Mouse (Mus musculus): ENCODE results near the gene Tuba8. TPM values are rescaled to one million over a fixed set of nuclear protein-coding genes. Genes with fewer than 3 reads are reported as not detected.

The Tuba8 gene
- polyA plus RNA-seq, 1 experiment from 2014 or later = 6.7 TPM

DNA sequence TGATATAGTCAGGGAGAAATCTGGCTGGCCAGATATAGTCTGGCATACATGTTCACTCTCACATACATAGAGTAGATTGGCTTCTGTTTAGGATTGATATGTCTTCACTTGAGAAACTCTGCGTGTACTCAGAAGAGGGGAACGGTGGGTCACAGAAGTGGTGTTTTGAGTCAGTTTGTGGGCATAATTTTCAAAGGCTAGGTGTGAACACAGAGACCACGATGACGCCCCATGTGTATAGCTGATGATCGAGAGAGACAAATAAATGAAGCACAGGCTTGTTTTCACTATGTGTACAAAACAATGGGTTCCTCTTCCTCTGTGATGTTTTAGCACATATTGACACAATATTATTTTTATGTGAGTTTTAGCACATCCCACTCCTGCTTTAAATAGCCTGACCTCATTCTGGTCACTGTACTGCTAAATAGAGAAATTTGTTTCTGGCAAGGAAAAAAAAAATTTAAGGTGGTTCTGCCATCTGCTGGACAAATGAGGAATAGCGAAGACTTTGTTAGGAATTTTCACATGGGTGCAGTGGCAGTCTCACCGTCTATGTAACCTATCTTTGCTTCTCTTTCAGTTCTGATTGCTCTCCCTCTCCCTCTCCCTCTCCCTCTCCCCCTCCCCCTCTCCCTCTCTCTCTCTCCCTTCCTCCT is 31.7 kb upstream of the Tuba8 start:
- Histone ChIP-seq H3K4me2 (replicated peaks) (no peak overlapping the region), H3K4me1 (peaks cover 16% of the 10 kb centered on the region; the same call in 1 of the 2 replicates), H3K27ac (replicated peaks) (no peak overlapping the region), H3K9ac (no peak overlapping the region), H3K27me3 (no peaks in the 10 kb centered on the region), H3K36me3 (no peaks in the 10 kb centered on the region), H3K4me3 (replicated peaks) (no peak overlapping the region), H3K9me3 (replicated peaks) (no peaks in the 10 kb centered on the region)
- WGBS = 56% methylated on average over 7 of the region's 7 CpGs
- ATAC-seq (ENCODE audit: insufficient number of reproducible peaks, low FRiP score, low TSS enrichment, low read depth) = no peak

DNA sequence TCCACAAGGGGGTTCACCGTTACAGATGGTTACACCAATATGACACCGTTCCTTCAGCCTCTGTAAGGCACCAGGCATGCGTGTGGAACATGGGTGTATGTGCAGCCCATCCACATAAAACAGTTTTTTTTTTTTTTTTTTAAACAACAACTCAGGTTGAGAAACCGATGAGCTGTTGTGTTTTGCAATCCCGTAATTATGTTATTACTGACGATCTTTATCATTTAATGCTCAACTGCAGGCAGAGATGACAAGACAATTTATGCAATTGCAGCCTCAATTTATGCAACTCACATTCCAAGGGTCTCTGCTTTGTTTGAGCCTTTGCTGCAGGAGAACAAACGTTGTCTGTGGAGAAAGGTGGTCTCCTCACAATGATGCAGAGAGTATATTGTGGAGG is 30.6 kb upstream of the Tuba8 start:
- no peak overlapping the region for H3K27ac ChIP-seq (replicated peaks)
- no peaks in the 10 kb centered on the region for H3K27me3 ChIP-seq
- H3K9ac ChIP-seq = no peak overlapping the region
- no peaks in the 10 kb centered on the region for H3K36me3 ChIP-seq
- H3K9me3 ChIP-seq (replicated peaks) = no peaks in the 10 kb centered on the region
- WGBS = 58% methylated on average over 7 of the region's 7 CpGs
- H3K4me3 ChIP-seq (replicated peaks) = no peak overlapping the region
- H3K4me1 ChIP-seq = peaks cover 24% of the 10 kb centered on the region
- no peak for ATAC-seq (ENCODE audit: insufficient number of reproducible peaks, low FRiP score, low TSS enrichment, low read depth)
- no peak overlapping the region for H3K4me2 ChIP-seq (replicated peaks)

DNA sequence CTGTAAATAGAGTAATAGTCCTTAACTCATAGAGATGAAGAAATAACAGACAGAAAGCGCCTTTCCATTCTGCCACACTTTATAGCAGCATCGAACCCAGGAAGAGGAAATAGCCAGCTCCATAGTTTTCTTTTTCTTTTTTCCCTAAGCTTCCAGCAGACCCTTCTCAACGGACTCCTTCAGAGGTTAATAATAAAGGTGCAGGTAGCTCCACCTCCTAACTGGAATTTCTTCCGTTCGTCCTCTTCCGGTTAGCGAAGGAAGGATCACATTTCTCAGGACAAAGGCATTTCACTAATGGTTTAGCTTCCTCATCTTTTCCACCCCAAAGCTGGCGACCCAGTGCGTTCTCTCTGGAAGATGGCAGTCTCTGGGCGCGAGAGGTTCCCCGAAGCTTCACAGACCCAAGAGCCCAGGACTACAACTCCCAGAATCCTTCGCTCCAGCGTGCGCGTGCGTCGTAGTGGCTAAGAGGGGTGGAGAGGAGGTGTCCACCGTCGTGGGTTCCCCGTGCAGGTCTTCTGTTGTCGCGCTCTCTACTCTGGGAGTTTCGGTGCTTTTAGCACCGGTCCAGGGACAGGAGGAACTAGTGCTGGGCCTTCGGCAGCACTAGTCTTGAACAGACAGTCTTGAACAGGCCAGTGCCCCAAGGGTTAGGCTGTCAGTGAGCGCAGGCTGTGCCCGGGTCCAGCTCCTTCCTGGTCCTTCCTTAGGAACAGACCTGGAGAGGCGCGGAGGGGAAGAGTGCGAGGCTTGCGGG is 26.9 kb upstream of the Tuba8 start, which contains the start of gene Pex26:
Pex26 (plus strand) TSS at position 254 of the 760 bp plus-strand sequence.
- Histone ChIP-seq H3K9ac (peak within 1 kb of the TSS; percentile 65), H3K4me2 (replicated peaks) (peak within 1 kb of the TSS; percentile 91), H3K27ac (replicated peaks) (peak within 1 kb of the TSS; percentile 93), H3K4me1 (peaks cover 20% of the 10 kb centered on the region), H3K27me3 (no peaks in the 10 kb centered on the region), H3K4me3 (replicated peaks) (peak within 1 kb of the TSS; percentile 81), H3K36me3 (peaks cover 16% of the 10 kb centered on the region), H3K9me3 (replicated peaks) (no peaks in the 10 kb centered on the region)
- WGBS = 2% methylated on average over 32 of the region's 32 CpGs
- ATAC-seq (ENCODE audit: insufficient number of reproducible peaks, low FRiP score, low TSS enrichment, low read depth) = peak; percentile 87

DNA sequence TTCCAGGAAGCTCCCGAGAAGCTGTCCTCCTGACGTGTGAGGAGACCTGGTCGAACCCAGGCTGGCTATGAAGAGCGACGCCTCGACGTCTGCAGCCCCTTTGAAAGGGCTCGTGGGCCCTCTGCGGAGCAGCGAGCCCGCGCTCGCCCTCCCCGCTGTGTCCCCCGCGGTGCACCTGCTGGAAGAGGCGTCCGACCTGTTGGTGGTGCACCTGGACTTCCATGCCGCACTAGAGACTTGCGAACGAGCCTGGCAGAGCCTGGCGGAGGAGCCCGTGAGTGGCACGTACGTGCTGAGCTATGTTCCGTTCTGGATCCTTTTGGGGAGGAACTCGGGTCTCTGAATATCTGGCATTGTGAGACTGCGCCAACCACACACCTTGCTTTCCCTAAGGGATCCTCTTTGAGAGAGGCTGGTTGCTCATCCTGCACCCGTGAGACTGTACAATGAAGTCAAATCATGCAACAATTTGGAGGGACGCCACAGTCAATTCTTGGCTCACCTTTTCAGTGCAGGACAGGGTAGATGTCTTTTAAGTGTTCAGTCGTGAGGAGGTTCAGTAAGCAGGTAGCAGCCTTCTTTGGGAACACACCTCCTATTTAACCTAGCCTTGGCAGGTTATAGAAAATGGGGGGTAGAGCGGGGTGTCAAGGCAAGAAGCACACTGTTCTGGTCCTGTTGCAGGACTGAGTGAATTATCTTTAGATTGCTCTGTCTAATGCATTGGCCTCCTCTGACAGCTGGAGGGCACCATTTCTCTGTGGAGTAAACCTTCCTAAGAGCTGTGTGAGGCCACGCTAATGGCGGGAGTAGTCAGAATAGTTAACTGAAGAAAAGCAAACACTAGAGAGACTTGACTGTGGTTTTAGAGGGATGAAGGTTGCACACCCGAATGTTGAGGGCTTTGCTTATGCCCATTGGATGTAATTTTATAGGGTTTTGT is 26.0 kb upstream of the Tuba8 start:
- no peaks in the 10 kb centered on the region for H3K27me3 ChIP-seq
- ATAC-seq (ENCODE audit: insufficient number of reproducible peaks, low FRiP score, low TSS enrichment, low read depth) = peak; percentile 58

DNA sequence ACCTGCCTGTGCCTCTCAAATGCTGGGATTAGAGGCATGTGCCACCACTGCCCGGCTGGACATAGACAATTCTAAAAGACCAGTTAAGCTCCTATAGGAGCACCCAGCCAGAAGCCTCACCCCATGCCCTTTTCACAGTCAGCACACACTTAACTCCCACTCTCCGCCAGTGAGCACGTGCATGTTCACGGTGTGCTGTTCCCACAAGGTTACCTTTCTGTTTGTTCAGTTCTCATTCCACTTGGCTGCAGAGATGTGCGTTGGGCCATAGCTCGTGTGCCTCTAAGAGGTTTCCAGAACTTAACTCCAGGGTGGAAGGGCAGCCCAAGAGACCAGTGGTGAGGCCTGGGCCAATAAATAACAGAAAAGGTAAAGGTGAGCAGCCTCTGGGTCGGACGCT is 25.3 kb upstream of the Tuba8 start:
- 83% methylated on average over 8 of the region's 8 CpGs for WGBS

More for the DNA sequence above, 26.0 kb upstream of the Tuba8 start:
- Histone ChIP-seq H3K9me3 (replicated peaks) (no peaks in the 10 kb centered on the region), H3K4me3 (replicated peaks) (peak overlapping the region; percentile 81), H3K36me3 (peaks cover 16% of the 10 kb centered on the region), H3K9ac (peak overlapping the region; percentile 65), H3K27ac (replicated peaks) (peak overlapping the region; percentile 93), H3K4me2 (replicated peaks) (peak overlapping the region; percentile 91), H3K4me1 (peaks cover 20% of the 10 kb centered on the region)
- 3% methylated on average over 35 of the region's 35 CpGs for WGBS

DNA sequence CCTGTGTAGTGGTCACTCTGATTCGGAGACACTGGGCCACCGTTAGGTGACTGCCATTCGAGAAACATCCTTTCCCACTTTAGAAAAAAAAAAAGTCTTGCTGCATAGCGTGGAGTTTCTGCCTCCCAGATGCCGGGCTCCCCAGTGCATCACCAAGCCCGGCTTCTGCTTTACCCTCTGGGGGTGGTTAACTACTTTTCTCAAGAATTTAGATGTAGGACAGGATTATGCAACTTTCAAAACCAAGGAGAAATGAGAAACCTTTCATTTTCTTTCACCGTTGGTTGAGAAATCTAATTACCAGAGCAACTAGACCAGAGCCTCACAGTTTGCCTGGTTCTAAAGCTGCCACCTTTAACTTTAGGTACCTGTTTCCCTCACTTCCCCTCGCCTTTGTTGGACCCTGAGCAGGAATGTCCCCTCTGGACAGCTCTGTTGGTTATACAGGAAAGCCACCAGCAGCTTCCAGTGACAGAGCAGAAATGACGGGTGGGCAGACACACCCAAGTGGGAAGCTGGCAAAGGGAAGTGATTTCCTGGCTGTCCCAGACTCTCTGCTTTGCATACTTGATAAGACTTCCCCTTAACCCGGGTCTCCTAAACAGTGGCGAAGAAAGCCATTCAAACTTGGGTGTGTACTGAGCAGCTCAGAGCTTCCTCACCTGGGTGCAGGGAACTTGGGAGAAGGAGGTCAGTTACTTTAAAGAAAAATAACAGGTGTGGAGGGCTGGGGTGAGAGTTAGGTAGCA is 19.1 kb upstream of the Tuba8 start:
- Histone ChIP-seq H3K9ac (no peak overlapping the region), H3K4me2 (replicated peaks) (no peak overlapping the region), H3K36me3 (peaks cover 43% of the 10 kb centered on the region), H3K4me1 (no peaks in the 10 kb centered on the region), H3K27me3 (no peaks in the 10 kb centered on the region), H3K27ac (replicated peaks) (no peak overlapping the region), H3K9me3 (replicated peaks) (no peaks in the 10 kb centered on the region), H3K4me3 (replicated peaks) (no peak overlapping the region)
- WGBS = 71% methylated on average over 11 of the region's 11 CpGs
- no peak for ATAC-seq (ENCODE audit: insufficient number of reproducible peaks, low FRiP score, low TSS enrichment, low read depth)

More for the DNA sequence above, 25.3 kb upstream of the Tuba8 start:
- H3K36me3 ChIP-seq = peaks cover 22% of the 10 kb centered on the region
- no peak overlapping the region for H3K27ac ChIP-seq (replicated peaks)
- H3K4me1 ChIP-seq = peaks cover 20% of the 10 kb centered on the region
- H3K9ac ChIP-seq = 0 out of 2 replicates have a peak overlapping the region, but pooled peaks have one; percentile 13
- H3K27me3 ChIP-seq = no peaks in the 10 kb centered on the region
- H3K4me2 ChIP-seq (replicated peaks) = peak overlapping the region; percentile 91
- peak overlapping the region; percentile 81; the same call in 1 of the 2 replicates for H3K4me3 ChIP-seq (replicated peaks)
- no peak for ATAC-seq (ENCODE audit: insufficient number of reproducible peaks, low FRiP score, low TSS enrichment, low read depth)
- no peaks in the 10 kb centered on the region for H3K9me3 ChIP-seq (replicated peaks)

DNA sequence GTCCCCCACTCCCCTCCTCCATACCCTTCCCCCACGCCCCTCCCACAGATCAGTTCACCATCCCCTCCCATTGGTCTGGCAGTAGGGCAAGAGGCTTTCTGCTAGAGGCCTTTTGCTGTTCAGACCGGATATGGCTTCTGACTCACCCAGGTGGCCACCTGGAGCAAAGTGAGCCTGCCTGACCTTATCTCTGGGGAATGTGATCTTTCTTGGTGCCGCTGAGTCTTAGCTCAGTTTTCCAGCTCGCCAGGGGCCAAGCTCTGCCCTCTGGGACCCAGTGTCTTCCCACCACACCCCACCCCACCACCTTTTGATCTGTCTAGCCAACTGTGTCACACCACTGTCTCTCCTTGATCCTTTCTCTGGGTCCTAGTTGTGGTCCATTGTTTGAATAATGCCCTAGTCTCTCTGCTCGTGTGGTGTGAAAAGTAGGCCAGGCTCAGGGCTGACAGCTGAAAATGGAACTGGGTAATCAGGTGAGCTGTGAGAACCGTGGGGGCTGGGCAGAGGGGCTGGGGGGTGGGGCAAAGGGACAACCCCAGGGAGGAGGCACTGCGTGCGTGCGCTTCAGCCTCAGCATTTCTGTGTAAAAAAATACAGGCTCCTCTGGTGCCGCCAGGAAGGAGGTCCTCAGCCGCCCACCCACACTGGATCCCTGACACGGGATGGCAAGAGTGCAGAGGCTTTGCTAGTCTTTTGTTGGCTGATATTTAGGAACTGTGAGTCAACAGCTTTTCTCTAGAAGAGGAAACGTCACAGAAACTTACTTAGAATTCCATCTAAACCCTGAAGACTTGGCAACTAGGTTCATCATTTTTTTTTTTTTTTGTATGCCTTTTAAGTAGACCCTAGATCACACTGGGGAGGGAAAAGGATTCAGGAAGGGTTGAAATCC is 16.2 kb upstream of the Tuba8 start:
- H3K4me3 ChIP-seq (replicated peaks) = no peak overlapping the region
- no peaks in the 10 kb centered on the region for H3K27me3 ChIP-seq
- no peaks in the 10 kb centered on the region for H3K9me3 ChIP-seq (replicated peaks)
- peaks cover 31% of the 10 kb centered on the region for H3K36me3 ChIP-seq
- no peak overlapping the region for H3K27ac ChIP-seq (replicated peaks)
- peak; percentile 29; the same call in 1 of the 2 replicates for ATAC-seq (ENCODE audit: insufficient number of reproducible peaks, low FRiP score, low TSS enrichment, low read depth)
- 44% methylated on average over 13 of the region's 13 CpGs for WGBS
- no peaks in the 10 kb centered on the region for H3K4me1 ChIP-seq
- no peak overlapping the region for H3K4me2 ChIP-seq (replicated peaks)
- no peak overlapping the region for H3K9ac ChIP-seq

DNA sequence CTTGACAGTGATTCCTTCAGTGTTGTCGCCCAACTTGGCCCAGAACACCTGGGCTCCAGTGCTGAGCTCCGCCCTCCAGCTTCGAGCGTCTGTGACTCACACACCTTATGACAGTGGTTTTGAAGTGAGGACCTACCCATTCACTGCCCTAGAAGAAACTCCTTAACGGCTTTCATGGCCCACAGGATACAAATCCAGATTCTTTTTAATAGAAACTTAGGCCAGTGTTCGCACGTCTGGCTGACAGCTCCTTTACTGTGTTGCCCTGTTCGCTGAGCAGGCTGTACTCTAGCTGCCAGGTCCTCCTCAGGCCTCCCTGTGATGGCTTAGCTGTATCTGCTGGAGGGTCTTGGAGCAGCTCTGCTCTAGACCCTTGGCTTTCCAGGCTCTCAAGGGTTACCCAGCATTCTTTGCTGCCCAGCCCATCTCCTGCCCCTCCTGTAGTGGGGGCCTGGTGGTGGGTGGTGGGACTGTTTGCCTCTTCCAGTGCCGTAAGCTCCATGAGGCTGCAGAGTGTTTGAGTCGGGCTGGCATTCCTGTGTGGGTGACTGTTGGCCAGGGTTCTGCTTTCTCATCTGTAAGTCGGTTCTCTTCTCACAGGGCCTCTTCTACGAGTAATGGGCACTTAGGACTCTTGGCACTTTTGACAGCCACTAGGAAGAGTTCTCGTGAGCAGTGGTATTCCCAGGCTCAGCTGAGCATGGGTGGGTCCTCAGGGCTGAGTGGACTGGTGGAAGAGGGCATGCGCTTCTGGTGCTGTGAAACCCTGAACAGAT is 15.4 kb upstream of the Tuba8 start:
- ATAC-seq (ENCODE audit: insufficient number of reproducible peaks, low FRiP score, low TSS enrichment, low read depth) = peak; percentile 54; the same call in 1 of the 2 replicates
- Histone ChIP-seq H3K9me3 (replicated peaks) (no peaks in the 10 kb centered on the region), H3K9ac (no peak overlapping the region), H3K4me2 (replicated peaks) (no peak overlapping the region), H3K27me3 (no peaks in the 10 kb centered on the region), H3K4me3 (replicated peaks) (no peak overlapping the region), H3K4me1 (no peaks in the 10 kb centered on the region), H3K36me3 (peaks cover 26% of the 10 kb centered on the region), H3K27ac (replicated peaks) (no peak overlapping the region)
- 73% methylated on average over 14 of the region's 14 CpGs for WGBS

DNA sequence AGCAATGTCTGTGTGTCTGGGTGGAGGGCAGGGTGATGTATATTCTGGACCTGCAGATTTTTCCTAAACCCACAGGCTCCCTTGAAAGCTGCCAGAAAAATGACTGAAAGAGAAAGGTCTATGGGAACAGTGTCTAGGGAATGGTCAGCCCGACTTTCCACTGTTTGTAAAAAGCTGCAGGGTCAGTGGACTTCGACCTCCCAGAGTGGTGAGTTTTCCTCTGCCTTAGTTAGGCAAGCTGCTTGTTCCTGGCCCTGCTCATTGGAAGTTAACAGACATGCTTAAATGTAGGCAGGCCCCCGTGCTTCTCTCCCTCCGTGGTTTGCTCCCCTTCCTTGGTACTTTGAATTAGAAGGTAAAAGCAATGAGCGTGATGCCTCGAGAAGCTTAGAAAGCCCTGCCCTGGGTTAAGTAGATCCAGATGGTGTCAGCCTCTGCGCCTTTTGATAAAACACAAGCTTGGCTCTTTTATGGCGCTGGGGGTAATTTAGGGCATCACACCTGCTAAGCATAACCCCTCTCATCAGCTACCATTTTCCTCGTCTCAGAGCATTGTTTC is 12.6 kb upstream of the Tuba8 start:
- H3K4me2 ChIP-seq (replicated peaks) = no peak overlapping the region
- WGBS = 29% methylated on average over 9 of the region's 9 CpGs
- H3K27ac ChIP-seq (replicated peaks) = no peak overlapping the region

More for the DNA sequence above, 12.6 kb upstream of the Tuba8 start:
- no peak overlapping the region for H3K9ac ChIP-seq
- ATAC-seq (ENCODE audit: insufficient number of reproducible peaks, low FRiP score, low TSS enrichment, low read depth) = no peak
- H3K4me3 ChIP-seq (replicated peaks) = no peak overlapping the region
- H3K9me3 ChIP-seq (replicated peaks) = no peaks in the 10 kb centered on the region
- peaks cover 12% of the 10 kb centered on the region for H3K36me3 ChIP-seq
- no peaks in the 10 kb centered on the region for H3K27me3 ChIP-seq
- H3K4me1 ChIP-seq = no peaks in the 10 kb centered on the region
